Mouse (Mus musculus) heart, postnatal 14 days (tissue): ENCODE data around the gene Il13. TPM values are rescaled to one million over a fixed set of nuclear protein-coding genes. Genes with fewer than 3 reads are reported as not detected.

Source experiments
- DNase-seq, 2 experiments: peaks; one replicate each; pipeline ENCODE4 v3.0.0; 2021 to 2022
- intact Hi-C: fragments of 180-260 bp; cut with DNase I; formaldehyde crosslinking; loops from one replicate; pipeline ENCODE4 v1.15.1; 2025
- total RNA-seq, 2 experiments: library from RNA; stranded (reverse); gene quantifications; 2 replicates each; pipeline ENCODE4 v1.2.3; 2021

Il13 gene
- total RNA-seq, 2 experiments from 2014 or later, result not detected

DNA sequence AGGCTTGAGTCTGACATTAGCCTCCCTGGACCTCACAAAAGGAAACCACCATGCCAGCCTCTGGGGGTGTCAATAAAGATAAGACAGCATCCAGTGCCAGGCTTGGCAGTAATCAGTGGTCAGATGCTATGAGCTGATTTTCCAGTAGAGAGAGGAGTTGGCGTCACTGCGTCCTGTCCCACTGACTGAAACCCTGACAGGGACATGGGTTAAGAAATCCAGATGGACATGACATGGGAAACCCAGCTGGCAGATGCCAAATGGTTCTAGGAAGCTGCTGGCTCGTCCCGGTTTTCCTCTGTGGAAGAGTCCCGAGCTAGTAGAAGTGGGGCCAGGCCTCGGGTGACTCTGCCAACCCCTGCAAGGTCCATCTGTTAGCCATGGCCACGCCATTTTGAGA is 858 bp downstream of the Il13 start:
- intact Hi-C loops, result no loop called here
- no peak for DNase-seq

DNA sequence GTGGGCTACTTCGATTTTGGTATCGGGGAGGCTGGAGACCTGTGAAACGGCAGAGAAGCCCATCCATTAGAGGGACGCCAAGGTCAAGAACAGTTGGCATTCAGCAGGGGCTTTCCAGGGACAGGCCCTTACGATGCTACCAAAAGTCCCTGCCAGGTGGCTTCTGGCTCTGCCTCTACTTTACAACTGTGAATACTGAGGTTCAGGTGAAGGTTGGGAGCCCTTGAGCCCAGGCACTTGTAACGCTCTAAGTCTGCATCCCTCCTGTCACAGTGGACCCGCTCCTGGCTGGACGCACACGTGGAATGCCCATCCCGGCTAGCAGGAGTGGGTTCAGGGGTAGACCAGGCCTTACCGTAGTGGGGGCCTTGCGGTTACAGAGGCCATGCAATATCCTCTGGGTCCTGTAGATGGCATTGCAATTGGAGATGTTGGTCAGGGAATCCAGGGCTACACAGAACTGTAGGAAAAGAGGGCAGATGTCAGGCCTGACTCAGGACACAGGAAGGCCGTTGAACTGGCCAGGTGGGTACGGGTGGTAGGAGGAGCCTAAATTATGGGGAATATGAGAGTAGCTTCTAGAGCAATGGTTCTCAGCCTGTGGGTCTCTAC is 2.3 kb downstream of the Il13 start:
- peak in 1 of 2 experiments; percentile 10 for DNase-seq

DNA sequence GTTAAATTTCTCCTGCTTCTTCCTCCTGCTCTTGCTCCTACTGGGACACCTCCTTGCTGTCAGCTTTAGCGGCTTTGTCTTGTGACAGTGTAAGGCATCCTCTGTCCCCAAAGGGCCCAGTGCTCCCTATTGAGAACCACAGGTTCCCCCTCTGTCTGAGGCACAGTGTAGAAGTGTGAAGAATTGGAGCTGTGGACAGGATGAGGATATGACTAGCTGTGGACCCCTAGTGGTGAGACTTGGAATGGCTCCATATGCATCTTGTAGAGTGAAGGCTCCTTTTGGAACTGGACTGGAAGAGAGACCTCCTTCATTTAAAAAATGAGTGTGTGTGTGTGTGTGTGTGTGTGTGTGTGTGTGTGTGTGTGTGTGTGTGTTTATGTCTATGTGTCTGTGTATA is 6.6 kb downstream of the Il13 start:
- intact Hi-C loops, result loop anchor here (2.0 kb wide), 2 partner anchors 43 to 157 kb away; partner anchors contain the start of gene Gm9837
- peak; percentile 66 to 85 for DNase-seq

More for the DNA sequence above, 2.3 kb downstream of the Il13 start:
- intact Hi-C loops, result no loop called here

DNA sequence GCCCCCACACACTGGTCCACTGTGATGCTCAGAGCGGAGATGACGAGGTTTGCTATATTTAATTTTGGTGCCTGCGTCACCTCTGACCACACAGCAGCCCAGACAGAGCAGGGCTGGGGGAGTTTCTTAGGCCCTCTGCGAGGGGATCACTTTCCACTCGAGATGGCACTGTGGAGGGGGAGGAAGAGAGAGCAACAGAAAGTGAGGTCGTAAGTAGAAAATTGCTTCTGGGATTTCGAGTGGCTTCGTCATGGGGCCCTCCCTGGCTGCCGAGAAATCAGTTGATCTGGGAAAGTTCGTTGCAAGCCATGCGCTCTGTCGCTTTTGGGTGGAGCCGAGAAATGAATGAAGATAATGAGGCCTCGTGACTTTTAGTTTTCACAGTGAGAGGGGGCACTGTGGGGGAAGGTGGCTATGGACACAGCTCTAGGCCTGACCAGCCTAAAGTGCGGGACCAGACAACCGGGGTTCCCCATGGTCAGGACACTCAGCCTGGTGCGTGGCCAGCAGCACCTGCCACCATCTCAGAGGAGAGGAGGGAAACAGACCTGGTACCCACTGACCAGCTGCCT is 7.6 kb downstream of the Il13 start:
- intact Hi-C loops, result loop anchor here (2.0 kb wide), 1 partner anchor 42 kb away; no protein-coding TSS in a partner anchor
- DNase-seq, result no peak

DNA sequence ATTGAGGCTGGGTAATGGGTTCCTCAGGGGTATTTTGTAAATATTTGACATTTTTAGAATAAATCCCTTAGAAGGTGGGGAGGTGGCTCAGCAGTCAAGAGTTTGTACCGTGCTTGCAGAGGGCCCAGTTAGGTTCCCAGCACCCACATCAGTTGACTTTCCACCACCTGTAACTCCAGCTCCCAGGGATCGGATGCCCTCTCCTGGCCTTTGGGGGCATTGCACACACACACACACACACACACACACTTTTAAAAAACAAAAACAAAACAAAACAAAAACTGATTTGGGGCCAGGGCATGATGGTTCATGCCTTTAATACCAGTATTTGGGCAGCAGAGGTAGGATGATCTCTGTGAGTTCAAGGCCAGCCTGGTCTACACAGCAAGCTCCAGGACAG is 10.4 kb downstream of the Il13 start:
- no peak for DNase-seq
- intact Hi-C loops, result no loop called here

DNA sequence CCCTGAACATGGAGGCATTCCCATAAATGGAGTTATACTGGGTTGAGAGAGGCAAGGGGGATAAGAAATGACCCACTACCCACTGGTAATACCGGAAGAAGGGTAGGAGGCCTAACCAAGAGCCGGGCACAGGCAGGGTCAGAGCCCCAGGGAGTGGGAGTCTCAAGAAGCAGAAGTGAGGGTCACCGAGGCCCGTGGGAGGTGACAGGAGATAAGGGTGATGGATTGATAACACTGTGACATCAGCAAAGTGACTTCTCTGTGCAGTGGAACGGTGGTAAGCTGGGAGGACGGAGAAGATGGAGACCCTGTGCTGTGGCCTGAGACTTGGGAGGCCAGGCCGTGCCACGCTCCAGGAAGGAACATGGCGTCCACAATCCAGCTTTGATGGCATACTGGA is 10.9 kb downstream of the Il13 start:
- DNase-seq, result no peak
- intact Hi-C loops, result no loop called here

DNA sequence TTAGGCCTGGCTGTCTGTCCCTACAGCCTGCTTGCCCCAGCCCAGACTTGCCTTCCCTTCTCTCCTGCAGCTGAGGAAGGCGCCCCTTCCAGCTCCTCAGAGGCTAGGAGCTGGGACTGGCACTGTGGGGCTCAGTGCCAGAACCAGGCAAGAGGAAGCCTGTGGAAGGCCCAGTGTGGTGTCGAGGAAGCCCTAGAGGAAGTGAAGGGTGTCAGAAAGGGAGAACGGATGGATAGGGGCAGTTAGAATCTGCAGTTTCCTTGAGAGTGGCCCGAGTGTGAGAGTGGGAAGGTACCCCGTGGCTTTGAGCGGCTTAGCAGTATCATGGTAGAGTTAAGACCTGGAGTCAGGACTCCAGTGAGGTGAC is 12.1 kb downstream of the Il13 start:
- intact Hi-C loops, result no loop called here
- no peak for DNase-seq

DNA sequence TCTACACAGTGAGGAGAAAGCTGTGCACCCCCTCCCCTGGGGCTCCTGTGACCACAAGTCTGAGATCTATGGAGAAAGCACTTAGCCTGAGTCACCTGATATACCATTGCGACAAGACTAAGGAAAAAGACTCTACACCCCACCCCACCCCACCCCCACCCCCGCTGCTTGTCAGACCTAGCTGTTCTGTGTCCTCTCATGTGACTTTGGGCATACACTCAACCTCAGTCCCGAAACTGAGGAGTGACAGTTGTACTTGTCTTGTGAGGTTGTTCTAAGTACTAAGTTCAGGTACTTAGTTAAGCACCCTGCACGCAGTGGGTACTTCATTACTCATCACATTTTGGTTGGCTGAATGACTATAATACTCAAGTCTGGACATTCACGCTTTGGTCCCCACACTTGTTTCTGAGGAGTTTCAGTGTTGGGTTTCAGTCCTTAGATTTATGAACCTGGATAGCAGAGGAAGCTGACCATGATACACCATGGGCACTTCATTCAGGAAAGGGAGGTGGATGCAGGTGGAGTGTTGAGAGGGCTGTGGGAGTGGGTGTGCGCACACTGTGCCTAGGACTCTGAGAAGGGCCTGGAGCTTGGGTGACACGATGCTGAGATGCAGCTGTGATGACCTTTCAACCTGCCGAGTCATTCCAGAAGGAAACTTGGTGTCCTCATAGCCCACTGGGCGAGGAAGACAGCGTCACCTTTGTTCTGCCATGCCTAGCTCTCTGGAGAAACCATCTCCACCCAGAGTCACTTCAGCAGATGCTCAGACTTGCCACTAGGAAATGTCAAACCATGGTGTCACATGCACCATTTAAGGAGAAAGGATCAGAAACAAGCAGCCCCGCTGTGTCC is 12.7 kb downstream of the Il13 start:
- DNase-seq, result no peak
- intact Hi-C loops, result no loop called here

DNA sequence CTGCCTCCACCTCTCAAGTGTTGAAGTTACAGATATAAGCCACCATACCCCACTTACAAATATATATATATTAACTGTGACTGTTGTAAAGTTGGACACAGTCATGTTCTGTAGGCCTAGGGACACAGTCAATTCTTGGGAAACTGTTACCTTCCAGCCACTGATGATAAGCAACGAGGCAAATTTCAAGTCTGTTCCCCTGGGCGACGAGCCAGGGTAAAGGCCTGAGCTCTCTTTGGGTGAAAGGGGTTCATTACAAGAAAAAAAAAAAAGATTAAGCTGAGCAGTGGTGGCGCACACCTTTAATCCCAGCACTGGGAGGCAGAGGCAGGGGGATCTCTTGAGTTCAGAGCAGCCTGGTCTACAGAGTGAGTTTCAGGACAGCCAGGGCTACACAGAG is 14.4 kb downstream of the Il13 start:
- intact Hi-C loops, result no loop called here
- DNase-seq, result no peak

DNA sequence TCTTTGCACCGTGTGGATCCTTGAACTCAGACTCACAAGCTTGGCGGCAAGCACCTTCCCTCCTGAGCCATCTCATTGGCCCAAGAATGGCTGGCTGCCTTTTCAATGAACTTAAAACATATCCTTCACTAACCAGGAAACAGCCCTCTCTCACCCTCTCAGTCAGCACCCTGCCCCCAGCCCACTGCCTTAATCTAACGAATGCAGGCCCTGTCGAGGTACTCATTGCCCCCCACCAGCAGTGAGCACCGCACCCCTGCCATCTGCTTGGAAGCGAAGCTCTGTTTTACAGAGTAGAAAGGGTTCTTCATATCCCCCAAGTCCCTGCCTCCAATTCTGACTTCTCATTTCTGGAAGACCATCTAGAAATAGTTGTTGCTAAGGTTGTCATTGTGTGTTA is 15.1 kb downstream of the Il13 start:
- no peak for DNase-seq
- intact Hi-C loops, result no loop called here

DNA sequence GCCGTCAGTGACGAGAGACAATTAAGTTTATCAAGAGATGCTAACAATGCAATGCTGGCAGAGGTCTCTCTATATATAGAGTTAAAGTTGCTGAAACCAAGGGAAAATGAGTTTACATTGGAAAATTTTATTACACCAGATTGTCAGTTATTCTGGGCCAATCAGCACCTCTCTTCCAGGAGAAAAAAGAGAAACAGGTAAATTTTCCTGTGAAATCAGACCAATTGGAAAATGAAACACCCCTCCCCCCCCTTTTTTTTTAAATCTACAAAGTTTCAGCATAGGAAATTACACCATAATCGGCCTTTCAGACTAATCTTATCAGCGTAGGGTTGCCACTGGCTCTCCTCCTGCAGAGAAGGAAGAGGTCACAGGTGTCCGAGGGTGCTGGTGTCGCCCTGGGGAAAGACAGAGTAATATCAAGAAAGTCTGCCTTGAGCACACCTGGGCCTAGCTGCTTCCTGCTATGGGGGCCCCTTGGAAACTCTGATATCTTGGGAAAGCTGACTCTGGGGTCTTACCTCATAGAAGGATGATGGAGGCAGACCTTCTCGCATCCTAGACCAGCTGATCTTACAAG is 15.8 kb downstream of the Il13 start, which contains the start of gene Il4:
TSS of gene Il4 (minus strand) at position 51 of the 580 bp plus-strand sequence.
- intact Hi-C loops, result no loop called here

DNA sequence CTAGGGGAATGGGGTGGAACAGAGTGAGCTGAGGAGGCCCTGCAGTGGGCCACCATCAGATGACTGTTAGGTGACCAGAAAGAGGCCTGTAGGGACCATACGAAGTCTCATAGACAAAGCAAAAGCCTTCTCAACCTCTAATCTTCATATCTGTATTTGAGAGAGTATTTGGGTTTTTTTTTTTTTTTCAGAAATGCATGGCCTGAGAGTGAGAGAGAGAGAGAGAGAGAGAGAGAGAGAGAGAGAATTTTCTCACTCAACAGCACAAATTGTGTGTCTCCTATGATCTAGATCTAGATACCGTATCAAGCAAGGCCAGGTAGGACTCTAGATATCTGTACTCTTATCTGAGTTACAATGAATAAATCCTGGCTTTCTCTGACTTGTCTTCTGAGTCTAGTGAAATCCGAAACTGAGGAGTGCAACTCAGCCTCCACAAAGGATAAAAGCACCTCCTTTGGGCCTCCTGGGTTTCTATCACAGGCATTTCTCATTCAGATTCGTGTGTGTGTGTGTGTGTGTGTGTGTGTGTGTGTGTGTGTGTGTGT is 16.9 kb downstream of the Il13 start:
- intact Hi-C loops, result no loop called here
- no peak for DNase-seq

More for the DNA sequence above, 15.8 kb downstream of the Il13 start, which contains the start of gene Il4:
- DNase-seq, result no peak

DNA sequence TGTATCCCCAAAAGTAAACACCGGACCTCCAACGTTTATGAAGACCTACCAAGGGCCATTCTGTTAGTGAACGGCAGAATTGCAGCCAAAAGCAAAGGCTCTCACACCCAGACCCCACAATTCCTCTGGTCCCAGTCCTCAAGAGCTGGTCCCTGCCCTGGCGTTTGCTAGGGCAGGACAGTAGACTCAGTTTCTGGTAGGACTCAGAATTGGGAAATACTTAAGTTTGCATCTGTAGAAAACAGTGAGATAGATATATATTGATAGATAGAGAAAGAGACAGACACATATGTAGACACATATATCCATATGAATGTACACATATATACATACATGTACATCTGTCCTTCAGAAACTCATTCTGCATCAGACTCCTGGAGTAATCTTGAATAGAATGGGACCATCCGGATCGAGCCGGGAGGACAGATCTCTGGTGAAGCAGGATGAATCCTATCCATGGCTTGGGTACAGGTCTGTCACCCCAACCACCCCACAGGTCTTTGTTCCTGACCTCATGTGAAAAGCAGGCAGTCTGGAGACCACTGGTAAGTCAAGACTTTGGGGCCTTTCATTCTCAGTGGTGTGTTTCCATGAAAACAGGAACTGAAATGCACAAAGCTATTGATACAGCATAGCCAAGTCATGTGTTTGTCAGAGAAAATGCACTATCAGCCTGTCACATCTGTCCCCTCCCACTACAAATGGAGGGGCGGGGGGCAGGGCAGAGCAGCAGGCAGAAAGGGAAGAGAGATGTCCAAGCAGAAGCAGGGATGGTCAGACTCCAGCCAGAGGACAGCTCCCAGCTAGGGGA is 17.5 kb downstream of the Il13 start:
- no peak for DNase-seq
- intact Hi-C loops, result no loop called here

DNA sequence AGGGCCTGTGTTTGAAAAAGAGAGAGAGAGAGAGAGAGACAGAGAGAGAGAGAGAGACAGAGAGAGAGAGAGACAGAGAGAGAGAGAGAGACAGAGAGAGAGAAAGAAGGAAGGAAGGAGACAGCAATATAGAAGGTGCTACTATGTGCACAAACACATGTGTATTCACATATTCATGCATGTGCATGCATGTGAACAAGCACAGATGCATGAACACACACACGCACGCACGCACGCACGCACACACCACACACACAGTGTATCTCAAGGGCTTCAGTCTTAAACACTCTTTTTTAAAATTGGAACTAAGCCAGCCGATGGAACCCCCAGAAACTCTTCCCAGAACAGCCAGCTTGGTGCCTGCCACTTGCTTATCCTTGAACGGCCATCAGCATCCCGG is 18.9 kb downstream of the Il13 start:
- no peak for DNase-seq
- intact Hi-C loops, result no loop called here

DNA sequence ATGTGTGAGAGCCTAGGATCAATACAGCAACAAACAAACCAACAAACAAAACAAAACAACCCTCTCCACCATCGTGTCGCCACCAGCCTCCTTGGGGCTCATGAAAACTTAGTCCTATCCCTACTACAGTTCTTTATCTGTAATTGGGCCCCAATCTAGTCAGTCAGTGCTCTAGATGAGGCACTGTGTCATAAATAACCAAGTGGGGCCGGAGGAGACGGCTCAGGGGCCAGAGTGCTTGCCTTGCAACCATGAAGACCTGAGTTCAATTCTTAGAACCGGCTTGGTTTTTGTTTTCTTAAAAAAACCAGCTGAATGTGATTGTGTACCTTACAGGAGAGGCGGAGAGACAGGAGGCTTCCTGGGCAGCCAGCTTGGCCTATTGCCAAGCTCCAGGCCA is 19.3 kb downstream of the Il13 start:
- intact Hi-C loops, result no loop called here
- DNase-seq, result no peak

DNA sequence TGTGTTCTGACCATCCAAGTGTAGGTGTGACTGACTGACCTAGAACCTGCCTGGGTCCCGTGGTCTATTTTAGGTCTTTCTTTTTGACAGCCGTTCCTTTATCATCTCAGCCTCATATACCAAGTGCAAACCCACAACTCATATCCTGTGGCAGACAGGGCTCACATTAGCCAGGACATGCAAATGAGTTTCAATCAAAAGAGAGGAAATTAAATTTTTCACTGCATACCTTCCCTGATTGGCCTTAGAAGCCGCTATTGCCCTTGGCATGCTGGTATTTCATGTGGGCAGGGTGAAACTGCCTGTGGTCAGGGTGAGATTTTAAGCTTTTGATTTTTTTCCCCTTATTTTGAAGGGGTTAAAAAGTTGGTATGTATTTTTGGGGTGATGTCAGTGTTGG is 24.8 kb downstream of the Il13 start:
- no peak for DNase-seq
- intact Hi-C loops, result no loop called here

DNA sequence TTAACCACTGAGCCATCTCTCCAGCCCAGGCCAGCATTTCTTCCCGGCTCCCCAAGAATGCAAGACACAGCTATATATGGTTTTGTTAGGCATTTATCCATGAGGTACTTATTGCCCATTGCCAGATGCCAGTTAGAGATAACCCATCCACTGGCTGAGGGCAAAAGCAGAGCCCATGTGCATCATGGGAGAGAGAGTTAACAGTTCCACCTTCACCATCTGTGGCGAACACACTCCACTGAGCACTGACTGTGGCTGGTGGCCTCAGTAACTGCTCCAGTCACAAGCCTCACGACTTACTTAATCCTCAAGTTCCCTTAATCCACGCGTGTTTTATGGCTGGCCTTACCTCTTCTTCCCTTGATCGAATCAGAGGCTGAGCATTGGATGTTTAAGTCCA is 25.3 kb downstream of the Il13 start:
- intact Hi-C loops, result no loop called here

DNA sequence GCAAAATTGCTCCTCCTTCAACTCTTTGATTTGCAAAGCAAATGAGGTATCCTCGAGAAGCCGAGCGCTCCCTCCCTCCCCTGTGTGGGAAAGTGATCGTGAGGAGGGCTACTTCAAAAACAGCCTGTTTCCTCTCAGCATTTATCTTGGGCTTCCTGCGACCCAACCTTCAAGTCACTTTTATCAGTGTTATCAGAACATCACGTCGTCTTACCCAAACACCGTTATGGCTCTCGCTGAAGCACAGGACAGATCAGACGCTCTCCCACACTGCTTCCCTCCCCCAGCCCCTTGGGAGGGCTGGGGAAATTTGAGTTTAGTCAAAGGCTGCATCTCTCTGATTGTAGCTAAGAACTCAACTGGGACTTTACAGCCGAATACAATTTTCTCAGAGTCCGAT is 28.9 kb downstream of the Il13 start:
- intact Hi-C loops, result no loop called here
- DNase-seq, result no peak

More for the DNA sequence above, 25.3 kb downstream of the Il13 start:
- DNase-seq, result no peak

DNA sequence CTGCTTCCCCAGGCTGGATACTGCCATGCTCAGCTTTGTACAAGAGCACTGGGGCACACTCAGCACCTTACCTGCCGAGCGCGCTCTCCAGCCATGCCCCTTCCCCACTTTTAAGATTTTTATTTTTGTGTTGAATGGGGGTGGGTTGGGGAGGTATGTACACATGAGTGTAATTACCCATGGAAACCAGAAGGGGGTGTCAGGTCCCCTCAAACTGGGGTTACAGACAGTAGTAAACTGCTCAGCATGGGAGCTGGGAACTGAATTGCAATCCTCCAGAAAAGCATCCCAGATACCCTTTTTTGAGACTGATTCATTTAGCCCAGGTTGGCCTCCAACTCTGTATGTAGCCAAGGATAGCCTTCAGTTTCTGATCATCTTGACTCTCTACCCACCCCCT is 29.5 kb downstream of the Il13 start:
- intact Hi-C loops, result no loop called here
- no peak for DNase-seq

DNA sequence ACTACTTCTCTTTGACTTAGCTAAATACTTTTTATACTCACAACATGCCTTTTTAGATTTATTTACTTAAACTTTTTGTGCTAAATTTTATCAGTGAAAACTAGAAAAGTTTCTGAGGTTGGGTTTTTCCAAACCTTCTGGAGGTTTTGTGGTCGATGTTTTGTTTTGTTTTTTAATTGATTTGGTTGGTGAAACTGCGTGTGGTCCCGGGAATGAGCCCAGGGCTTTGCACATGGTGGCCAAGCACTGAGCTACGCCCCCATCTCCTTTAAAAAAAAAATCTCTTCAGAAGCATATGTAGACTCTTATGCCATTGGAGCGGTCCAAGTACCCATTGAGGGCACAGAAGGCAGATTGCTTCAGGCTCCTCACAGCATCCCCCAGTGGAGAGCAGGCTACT is 43.4 kb downstream of the Il13 start:
- intact Hi-C loops, result no loop called here

More for the DNA sequence above, 43.4 kb downstream of the Il13 start:
- DNase-seq, result no peak
